Mouse (Mus musculus) 416B (cell line): ENCODE results near the gene Pole2.
"Not testable (repeated sequence)": the region's sequence is repeated elsewhere in the genome, so short reads cannot be mapped to it uniquely, and the experiment has no call there.

Source experiments
- DNase-seq: peaks from one replicate; pipeline ENCODE4 v3.0.0; 2011; ENCODE audit warnings: low read depth

Pole2 gene

DNA sequence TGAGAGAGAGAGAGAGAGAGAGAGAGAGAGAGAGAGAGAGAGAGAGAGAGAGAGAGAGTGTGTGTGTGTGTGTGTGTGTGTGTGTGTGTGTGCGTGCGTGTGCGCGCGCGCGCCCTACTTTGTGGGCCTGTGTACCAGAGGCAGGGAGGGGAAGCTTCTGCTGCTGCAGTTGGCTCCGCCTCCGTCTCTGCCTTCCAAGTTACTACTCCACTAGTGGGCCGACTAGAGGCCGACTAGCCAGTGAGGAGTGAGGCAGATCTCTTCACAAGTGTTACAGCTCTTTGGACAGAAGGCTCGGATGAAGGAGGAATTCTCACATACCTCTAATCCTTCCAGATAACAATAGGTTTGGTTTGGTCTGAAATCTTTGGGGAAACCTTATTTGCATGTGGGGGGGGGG lies 48.6 kb downstream of the Pole2 start:
- DNase-seq: no peak

- DNase-seq: no peak
These were observed 50.5 kb downstream of the Pole2 start for GRCm38 (mm10) chr12:69177526-69177925.

- DNase-seq: no peak
These were observed 52.0 kb downstream of the Pole2 start for GRCm38 (mm10) chr12:69175975-69176374.

- no peak for DNase-seq
These were observed 56.7 kb downstream of the Pole2 start for GRCm38 (mm10) chr12:69171307-69171706.

GRCm38 (mm10) chr12:69168461-69169106 lies 59.4 kb downstream of the Pole2 start, which contains the start of gene Lrr1:
Gene Lrr1 (plus strand): TSS chr12:69168814.
- DNase-seq: peak; percentile 93

GRCm38 (mm10) chr12:69167656-69168460 lies 60.1 kb downstream of the Pole2 start:
- DNase-seq: no peak

DNA sequence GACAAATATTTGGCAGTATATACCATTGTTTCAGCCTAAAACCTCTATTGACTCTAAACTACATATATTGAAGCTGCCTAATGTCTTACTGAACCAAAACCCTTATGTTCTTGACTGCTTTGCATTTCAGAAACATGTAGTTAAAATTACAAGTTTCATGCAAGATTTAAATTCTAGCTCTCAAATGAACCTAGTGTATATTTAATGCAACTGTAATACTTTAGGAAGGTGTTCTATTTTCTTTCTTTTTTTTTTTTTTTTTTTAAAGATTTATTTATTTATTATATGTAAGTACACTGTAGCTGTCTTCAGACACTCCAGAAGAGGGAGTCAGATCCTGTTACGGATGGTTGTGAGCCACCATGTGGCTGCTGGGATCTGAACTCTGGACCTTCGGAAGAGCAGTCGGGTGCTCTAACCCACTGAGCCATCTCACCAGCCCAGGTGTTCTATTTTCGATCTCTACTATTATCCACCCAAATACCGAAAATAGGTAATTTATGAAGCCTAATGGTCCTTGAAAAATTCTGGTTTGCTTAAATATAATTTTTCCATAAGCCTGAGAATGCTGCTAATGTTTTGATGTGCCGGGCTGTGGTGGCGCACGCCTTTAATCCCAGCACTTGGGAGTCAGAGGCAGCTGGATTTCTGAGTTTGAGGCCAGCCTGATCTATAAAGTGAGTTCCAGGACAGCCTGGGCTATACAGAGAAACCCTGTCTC lies 61.0 kb downstream of the Pole2 start:
- not testable (repeated sequence) for DNase-seq

- DNase-seq: peak; percentile 52
These were observed 63.1 kb downstream of the Pole2 start for GRCm38 (mm10) chr12:69164904-69165303.

DNA sequence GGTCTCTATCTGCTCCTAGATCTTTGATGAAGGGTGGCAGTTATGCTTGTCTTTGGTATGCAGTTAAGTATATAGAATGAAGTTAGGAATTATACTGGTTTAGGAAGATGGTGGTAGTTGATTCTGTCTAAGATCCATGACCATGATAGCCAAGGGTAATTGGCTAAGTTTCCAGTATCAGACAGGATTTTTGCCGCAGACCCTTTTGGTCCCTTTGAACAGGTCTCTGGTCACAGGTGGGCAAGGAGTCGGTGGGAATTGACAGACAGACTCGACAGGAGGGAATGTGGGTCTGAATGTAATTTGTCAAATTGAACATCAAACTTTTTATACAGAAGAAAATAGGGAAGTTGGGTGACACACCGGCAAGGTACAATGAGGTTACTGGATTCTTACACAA lies 64.4 kb downstream of the Pole2 start:
- not testable (repeated sequence) for DNase-seq

DNA sequence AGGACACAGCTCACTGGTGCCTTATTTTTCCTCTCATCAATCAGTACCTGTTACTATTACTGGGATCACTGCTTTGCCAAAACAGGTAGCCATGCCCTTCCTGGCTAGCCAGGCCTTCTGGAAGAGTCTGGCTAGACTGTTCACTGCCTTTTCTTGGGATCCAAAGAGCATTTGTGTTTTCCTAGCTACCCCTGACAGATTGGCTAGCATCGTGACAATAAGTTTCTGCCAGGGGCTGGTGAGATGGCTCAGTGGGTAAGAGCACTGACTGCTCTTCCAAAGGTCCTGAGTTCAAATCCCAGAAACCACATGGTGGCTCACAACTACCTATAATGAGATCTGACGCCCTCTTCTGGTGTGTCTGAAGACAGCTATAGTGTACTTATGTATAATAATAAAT lies 67.3 kb downstream of the Pole2 start:
- not testable (repeated sequence) for DNase-seq

- DNase-seq: peak; percentile 92
These were observed 68.4 kb downstream of the Pole2 start for GRCm38 (mm10) chr12:69159578-69159940.

- peak; percentile 100 for DNase-seq
These were observed 69.0 kb downstream of the Pole2 start, which contains the start of gene Rps29 for GRCm38 (mm10) chr12:69158765-69159577. Gene Rps29 (minus strand): TSS chr12:69159186.

GRCm38 (mm10) chr12:69158366-69158764 lies 69.6 kb downstream of the Pole2 start:
- DNase-seq: no peak

- DNase-seq: no peak
These were observed 70.9 kb downstream of the Pole2 start for GRCm38 (mm10) chr12:69157107-69157506.

DNA sequence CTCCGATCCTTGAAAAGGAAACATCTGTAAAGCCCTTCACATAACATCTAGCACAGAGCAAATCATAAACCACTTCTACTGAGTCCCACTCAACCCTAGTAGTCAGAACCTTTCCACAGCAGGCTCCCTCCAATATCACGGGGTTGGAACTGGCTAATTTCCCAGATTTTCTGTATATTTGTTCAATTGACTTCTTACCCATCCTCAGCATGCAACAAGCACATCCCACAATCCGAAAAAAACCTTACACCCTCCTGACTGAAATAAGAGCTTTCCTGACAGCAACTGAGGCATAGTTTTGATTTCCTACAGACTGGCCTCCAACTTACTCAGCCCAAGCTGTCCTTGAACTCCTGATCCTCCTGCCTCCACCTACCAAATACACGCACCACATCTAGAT lies 71.6 kb downstream of the Pole2 start:
- DNase-seq: no peak

DNA sequence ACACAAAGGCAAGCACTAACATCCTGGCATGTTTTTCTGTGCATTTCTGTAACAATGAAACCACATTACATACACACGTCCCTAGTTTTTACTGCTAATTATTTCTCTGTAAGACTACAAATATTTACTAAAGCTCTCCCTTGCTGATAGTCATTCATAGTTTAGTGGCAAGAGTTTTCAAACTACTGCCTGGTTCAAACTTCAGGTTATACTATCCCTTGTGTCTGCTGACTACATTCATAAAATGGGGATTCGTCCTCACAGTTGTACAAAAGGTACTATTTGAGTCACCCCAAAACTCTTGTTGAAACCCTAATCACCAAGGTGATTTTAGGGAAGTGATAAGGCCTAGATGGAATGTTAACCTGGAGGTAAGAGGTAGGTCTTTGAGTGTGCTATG lies 72.1 kb downstream of the Pole2 start:
- no peak for DNase-seq
